Mouse (Mus musculus) cerebellum, postnatal 4 days (tissue): Measurements from ENCODE around the gene Tusc2.
"Not testable (repeated sequence)": the region's sequence is repeated elsewhere in the genome, so short reads cannot be mapped to it uniquely, and the experiment has no call there.

Experiments
- DNase-seq, 2 experiments: peaks; one replicate each; pipeline ENCODE4 v3.0.0; 2022; ENCODE audit warnings: low spot score in 2 of 2, mixed read lengths in 1 of 2

The Tusc2 gene

DNA sequence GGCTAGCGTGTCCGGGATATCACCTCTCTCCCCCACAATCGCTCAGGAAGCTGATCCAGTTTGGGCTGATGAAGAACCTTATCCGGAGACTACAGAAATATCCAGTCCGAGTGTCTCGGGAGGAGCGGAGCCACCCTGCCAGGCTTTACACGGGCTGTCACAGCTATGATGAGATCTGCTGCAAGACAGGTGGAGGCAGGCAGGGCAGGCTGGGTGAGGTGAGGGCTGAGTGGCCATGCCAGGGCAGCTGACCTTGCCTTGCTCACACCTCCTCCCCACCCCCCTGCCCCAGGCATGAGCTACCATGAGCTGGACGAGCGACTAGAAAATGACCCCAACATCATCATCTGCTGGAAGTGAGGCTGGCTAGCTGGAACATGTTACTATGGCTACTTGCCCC lies 17.9 kb upstream of the Tusc2 start:
- DNase-seq = no peak

GRCm38 (mm10) chr9:107545602-107546001 lies 17.5 kb upstream of the Tusc2 start:
- peak; percentile 63 to 85 for DNase-seq

DNA sequence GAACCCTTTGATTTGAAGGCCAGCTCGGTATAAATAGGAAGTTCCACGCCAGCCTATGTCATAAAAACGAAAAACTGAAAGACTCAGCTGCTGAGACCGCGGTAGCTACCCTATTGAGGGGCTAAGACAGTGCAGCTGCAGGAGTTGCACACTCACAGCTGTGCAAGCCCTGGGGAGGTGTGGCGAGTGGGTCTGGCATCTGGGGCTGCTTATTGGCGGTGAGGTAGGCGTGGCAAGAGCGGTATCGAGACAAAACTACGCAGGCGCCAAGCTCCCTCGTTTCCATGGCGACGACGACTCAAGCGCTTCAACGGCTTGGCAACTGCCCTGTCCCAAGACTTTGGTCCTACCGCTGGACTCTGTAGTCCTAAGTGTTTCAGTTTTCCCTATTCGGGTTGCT lies 16.0 kb upstream of the Tusc2 start, which contains the start of gene Zmynd10:
Zmynd10 (plus strand) TSS at position 273 of the 400 bp plus-strand sequence.
- peak; percentile 46 to 78 for DNase-seq

DNA sequence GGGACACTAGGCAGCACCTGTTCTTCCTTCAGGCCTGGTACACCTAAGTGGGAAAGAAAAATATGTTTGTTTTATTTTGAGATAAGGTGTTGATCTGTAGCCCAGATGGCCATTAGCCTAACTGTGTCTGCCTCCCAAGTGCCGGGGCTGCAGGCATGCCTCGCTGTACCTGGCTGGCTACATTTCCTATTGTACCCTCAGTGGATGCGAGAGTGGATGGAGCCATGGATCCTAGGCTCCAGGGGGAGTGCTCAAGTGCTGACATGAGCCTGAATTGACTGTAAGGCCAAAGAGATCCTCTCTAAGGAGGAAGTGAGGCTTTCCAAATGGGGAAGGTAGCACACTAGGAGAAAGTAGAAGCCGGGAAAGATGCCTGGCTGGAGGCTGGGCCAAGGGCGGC lies 15.1 kb upstream of the Tusc2 start:
- no peak for DNase-seq

DNA sequence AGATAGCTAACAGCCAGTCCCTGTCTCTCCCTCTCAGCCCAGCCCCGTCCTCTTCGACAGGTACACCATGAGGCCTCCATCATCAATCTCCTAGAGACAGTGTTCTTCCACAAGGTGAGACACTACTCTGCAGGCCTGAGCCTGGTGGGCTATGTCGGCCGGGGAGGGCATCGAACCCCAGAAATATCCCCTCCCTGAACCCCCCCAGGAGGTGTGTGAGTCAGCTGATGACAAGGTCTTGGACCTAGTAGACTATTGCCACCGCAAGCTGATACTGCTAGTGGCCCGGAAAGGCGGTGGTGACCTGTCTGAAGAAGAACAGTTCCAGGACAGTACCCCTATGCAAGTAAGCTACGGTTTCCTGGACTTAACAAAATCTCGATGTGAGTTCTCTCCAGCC lies 14.2 kb upstream of the Tusc2 start:
- no peak for DNase-seq

GRCm38 (mm10) chr9:107549297-107550074 lies 13.6 kb upstream of the Tusc2 start:
- no peak for DNase-seq

DNA sequence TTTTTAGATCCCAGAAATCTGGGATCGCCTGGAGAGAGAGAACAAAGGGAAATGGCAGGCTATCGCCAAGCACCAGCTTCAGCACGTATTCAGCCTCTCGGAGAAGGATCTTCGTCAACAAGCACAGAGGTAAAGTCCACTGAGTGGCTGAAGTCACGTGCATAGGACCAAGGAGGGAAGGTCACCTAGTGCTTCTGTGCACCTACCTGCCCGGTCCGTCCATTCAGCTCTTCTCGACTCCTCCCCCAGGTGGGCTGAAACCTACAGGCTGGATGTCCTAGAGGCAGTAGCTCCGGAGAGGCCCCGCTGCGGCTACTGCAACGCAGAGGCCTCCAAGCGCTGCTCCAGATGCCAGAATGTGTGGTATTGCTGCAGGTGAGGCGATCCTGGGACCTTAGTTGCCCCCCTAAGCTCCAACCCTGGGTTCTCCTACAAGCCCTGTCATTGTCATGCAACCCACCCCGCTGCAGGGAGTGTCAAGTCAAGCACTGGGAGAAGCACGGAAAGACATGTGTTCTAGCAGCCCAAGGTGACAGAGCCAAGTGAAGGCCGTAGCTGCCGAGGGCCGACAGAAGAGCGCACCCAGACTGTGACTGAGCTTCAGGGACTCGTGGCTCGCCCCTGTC lies 12.5 kb upstream of the Tusc2 start:
- DNase-seq = no peak

DNA sequence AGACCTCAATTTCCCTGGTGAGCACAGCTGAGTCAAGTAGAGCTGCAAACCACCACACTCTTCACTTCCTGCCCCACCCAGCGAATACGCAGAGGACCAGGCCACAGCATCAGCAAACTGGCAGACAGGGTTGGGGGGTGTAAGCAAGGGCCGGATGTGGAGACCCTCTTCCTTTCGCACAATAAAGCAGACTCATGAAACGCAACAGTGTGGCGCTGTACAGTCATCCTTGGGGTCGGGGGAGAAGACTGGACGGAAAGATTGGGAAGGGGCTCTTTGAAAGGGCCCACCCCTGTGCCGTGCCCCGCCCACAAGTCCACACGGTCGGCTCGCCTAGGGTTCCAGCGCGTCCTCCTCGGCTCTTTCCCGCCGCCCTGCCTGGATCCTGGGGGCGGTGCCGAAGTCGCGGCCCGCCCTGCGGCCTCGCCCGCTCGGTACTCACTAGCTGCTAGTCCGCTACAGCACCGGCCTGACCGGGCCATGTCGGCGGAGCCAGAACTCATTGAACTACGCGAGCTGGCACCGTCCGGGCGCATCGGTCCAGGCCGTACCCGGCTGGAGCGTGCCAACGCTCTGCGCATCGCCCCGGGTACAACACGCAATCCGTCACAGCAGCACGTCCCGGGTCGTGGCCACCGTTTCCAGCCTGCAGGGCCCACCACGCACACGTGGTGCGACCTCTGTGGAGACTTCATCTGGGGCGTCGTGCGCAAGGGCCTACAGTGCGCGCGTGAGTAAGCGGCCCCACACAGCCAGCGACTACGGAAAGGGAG lies 11.8 kb upstream of the Tusc2 start, which contains the start of gene Rassf1:
Rassf1 (plus strand) TSS at position 439 of the 773 bp plus-strand sequence.
- DNase-seq = no peak

DNA sequence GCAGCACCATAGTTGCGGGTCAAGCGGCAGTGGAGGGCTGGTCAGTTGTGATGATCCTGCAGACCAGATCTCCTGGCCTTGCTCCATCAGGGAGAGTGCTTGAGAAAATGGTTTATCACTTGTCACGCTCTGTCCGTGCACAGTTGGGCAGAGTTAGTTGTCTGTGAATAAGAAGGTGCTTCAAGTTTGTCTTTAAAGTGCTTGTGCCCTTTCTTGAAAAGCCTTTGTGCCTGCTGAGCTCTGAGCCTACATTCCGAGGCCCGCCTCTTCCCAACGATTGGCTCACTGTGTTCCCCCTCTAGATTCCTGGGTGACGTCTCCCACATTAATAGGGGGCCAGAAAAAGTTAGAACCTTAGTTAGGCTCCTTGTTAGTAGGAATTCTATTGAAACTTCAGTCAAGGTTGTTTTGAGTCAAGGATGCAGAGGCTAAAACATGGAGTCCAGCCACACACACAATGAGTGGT lies 11.1 kb upstream of the Tusc2 start:
- no peak for DNase-seq

GRCm38 (mm10) chr9:107552690-107553393 lies 10.2 kb upstream of the Tusc2 start:
- no peak for DNase-seq

GRCm38 (mm10) chr9:107553541-107554318 lies 9.3 kb upstream of the Tusc2 start:
- DNase-seq = peak in 1 of 2 experiments; percentile 49

GRCm38 (mm10) chr9:107554319-107554825 lies 8.7 kb upstream of the Tusc2 start:
- peak; percentile 82 to 95 for DNase-seq

GRCm38 (mm10) chr9:107555031-107555457 lies 8.0 kb upstream of the Tusc2 start:
- no peak for DNase-seq

- no peak for DNase-seq
These were observed 7.4 kb upstream of the Tusc2 start for GRCm38 (mm10) chr9:107555701-107556100.

DNA sequence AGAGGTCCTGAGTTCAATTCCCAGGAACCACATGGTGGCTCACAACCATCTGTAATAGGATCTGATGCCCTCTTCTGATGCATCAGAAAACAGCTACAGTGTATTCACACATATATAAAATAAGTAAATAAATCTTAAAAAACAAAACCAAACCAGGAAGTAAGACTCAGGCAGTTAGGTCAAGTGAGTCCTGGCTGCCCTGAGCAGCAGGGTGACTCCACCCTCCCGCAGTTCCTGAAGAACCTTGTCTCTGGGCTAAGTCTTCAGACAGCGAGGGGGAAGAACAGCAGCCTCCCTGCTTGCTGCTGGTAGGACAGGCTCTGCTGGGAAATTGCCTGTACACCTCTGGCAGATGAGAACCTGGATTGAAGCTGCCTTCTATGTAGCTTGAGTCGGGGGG lies 6.7 kb upstream of the Tusc2 start:
- no peak for DNase-seq

DNA sequence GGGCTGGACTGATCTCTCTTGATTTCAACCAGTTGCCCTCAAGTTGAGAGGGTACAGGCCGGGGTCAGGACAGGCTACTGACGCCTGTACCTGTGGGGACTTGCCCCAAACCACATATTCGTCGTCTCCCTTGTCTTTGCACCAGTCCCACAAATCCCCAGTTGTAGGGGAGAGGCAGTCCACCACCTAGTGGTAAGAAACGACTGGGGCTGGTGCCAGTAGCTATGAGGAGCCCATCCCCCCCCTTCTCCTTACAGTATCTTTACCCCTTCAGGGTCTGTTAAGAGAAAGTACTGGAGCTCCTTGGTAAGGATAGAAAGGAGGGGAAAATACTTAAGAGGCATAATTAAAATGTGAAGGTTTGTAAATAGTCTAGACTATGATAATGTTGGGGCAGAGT lies 2.5 kb downstream of the Tusc2 start:
- not testable (repeated sequence) for DNase-seq

- peak; percentile 70 to 80 for DNase-seq
These were observed 3.1 kb downstream of the Tusc2 start for GRCm38 (mm10) chr9:107566041-107566709.

DNA sequence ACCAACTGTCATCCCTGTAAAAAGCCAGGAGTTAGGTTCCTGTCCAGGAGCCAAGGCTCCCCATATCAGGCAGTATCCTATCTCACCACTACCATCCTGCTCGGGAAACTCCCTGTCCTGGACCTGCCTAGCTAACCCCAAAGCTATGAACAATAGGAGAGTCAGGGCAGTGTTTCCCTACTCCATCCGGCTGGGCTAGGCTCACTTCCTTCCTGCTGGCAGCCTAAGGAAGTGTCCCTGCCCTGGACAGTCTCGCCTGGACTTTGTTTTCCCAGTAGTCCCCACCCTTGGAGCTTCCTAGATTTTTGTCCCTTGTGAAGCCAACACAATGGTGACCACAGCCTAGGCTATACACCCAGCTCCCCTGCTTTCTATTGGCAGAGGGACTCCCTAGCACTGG lies 3.8 kb downstream of the Tusc2 start:
- no peak for DNase-seq

DNA sequence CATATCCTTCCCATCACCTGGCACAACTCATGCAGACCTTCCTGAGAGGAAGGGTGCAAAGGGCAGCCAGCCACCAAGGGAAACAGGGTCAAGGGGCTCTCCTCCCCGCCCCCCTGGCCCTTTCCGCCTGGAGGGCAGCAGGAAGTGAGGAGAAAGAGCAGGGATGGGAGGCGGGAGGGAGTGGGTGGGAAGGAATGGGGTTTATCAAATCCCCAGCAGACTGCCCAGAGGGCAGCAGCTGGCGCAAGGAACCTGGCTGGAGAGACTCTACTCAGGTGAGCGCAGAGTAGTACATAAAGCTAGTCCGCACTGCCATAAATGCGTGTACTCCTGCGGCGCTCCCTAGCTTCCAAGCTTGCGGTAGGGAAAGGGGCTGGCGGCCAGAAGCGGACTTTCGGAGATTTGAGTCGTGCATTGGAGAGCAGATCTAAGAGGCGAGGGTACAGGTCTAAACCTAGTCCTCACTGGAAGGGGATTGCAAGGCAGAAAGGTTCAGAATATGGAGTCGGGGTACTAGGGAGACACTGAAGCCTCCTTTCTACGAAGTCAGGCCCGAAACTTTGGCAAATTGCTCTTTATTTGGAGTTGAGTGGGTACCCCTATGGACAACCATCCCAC lies 4.8 kb downstream of the Tusc2 start, which contains the start of gene Hyal2:
Hyal2 (plus strand) TSS at position 244 of the 618 bp plus-strand sequence.
- DNase-seq = no peak
